Mouse (Mus musculus) midbrain, postnatal 0 days (tissue): ENCODE measurements around the gene Pygo1. TPM values are rescaled to one million over a fixed set of nuclear protein-coding genes. Genes with fewer than 3 reads are reported as not detected.

Experiments
- ATAC-seq: fragments of 200-750 bp; cut with Nextera tagmentation; 2 replicates; pipeline ENCODE4 v1.8.0; 2017; ENCODE audit warnings: moderate number of reproducible peaks, mild to moderate bottlenecking, moderate TSS enrichment, moderate library complexity; ENCODE audit not compliant: low FRiP score
- DNase-seq: peaks from one replicate; pipeline ENCODE4 v3.0.0-alpha.2; 2015; ENCODE audit warnings: low spot score
- H3K27ac ChIP-seq: fragments of 300-500 bp; sonication (generic); 2 replicates; pipeline ENCODE4 v1.5.1; 2014; ENCODE audit warnings: low read depth, mild to moderate bottlenecking, low read length, mixed read lengths
- H3K27me3 ChIP-seq: fragments of 300-500 bp; sonication (generic); 2 replicates; pipeline ENCODE4 v1.6.1; 2014; ENCODE audit warnings: low read length, control low read depth, mixed read lengths; ENCODE audit not compliant: insufficient read depth
- H3K36me3 ChIP-seq: fragments of 300-500 bp; sonication (generic); 2 replicates; pipeline ENCODE4 v1.6.1; 2014; ENCODE audit warnings: low read length, control low read depth, mixed read lengths; ENCODE audit not compliant: insufficient read depth
- H3K4me1 ChIP-seq: fragments of 300-500 bp; sonication (generic); 2 replicates; pipeline ENCODE4 v1.6.1; 2014; ENCODE audit warnings: mild to moderate bottlenecking, control low read depth, antibody characterized with exemption, low read length, mixed read lengths; ENCODE audit not compliant: insufficient read depth
- H3K4me2 ChIP-seq: fragments of 300-500 bp; sonication (generic); 2 replicates; pipeline ENCODE4 v1.6.1; 2014; ENCODE audit warnings: low read depth, mild to moderate bottlenecking, low read length, mixed read lengths; ENCODE audit not compliant: poor library complexity, severe bottlenecking
- H3K4me3 ChIP-seq: fragments of 300-500 bp; sonication (generic); 2 replicates; pipeline ENCODE4 v1.5.1; 2014; ENCODE audit warnings: low read depth, mild to moderate bottlenecking, low read length, moderate library complexity
- H3K9ac ChIP-seq: fragments of 300-500 bp; sonication (generic); replicated peaks from 2 replicates; pipeline ENCODE4 v1.6.1; 2014; ENCODE audit warnings: mild to moderate bottlenecking, low read length, moderate library complexity, mixed read lengths; ENCODE audit not compliant: poor library complexity, severe bottlenecking
- H3K9me3 ChIP-seq: fragments of 300-500 bp; sonication (generic); 2 replicates; pipeline ENCODE4 v1.6.1; 2016; ENCODE audit warnings: low read length, control low read depth
- CTCF ChIP-seq: IDR thresholded peaks from 2 replicates; pipeline ENCODE4 v1.5.1; 2016; ENCODE audit warnings: antibody characterized with exemption, mild to moderate bottlenecking
- WGBS: fragments of 180-500 bp; shearing (Covaris S2); extraction: QIAGEN DNeasy Blood & Tissue Kit; methylation state at CpG from one replicate; pipeline ENCODE4 v1.1.7; 2014; 5-methylcytosine and 5-hydroxymethylcytosine counted together
- polyA plus RNA-seq: library from polyadenylated mRNA; unstranded; fragments of >200 nt; fragmentation: Nextera tagmentation; extraction: Ambion mirVana; gene quantifications from 2 replicates; pipeline ENCODE4 v1.2.1, GENCODE M21; 2015
- total RNA-seq: library from RNA; depleted of rRNA; stranded (reverse); fragments of >200 nt; gene quantifications from 2 replicates; pipeline ENCODE4 v1.2.3, GENCODE M21; 2014

Gene Pygo1
- total and polyA plus RNA-seq, 2 experiments from 2014 or later, result 9.3 to 40.1 TPM

DNA sequence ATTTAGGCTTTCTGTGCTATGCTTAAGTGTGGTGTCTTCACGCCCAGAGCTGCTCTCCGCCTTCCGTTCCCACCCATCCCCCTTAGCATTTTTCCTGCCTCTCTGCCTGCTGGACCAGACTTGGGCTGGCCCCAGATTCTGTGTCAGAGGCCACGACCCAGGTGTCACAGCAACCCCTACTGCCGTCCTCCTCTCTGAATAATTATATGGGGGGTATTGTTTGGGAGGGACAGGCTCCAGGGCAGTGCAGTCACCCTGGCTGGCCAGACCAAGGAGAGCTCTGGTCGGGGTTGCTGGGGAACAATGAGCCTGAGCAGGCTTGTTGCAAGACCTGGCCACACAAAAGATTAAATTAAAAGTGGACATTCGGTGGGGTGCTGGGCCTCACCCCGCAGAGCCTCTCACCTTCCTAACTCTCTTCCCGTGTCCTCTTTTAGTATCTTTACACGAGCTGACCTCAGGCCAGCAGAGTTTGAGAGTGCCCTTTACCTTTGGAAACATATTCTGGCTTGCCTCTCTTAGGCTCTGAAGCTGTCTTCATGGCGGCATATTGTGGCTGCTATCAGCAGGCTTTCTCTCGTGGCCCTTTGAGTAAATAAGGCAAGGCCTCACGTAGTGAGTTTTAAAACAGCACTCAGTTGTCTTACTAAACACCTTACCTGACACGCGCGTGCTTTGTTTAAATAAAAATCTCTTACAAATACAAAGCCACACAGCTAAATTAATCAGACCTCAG, 45.1 kb upstream of the Pygo1 start:
- Histone ChIP-seq H3K27me3 (no peaks in the 10 kb centered on the region), H3K4me1 (0 out of 2 replicates have a peak, but pooled peaks cover 3% of the 10 kb centered on the region), H3K9ac (no peak overlapping the region), H3K9me3 (no peaks in the 10 kb centered on the region), H3K36me3 (no peaks in the 10 kb centered on the region), H3K27ac (no peak overlapping the region), H3K4me3 (no peak overlapping the region), H3K4me2 (no peak overlapping the region)
- ATAC-seq, result no peak
- no peak for DNase-seq
- TF ChIP-seq CTCF, result no peak
- WGBS, result 38% methylated on average over 16 of the region's 16 CpGs

DNA sequence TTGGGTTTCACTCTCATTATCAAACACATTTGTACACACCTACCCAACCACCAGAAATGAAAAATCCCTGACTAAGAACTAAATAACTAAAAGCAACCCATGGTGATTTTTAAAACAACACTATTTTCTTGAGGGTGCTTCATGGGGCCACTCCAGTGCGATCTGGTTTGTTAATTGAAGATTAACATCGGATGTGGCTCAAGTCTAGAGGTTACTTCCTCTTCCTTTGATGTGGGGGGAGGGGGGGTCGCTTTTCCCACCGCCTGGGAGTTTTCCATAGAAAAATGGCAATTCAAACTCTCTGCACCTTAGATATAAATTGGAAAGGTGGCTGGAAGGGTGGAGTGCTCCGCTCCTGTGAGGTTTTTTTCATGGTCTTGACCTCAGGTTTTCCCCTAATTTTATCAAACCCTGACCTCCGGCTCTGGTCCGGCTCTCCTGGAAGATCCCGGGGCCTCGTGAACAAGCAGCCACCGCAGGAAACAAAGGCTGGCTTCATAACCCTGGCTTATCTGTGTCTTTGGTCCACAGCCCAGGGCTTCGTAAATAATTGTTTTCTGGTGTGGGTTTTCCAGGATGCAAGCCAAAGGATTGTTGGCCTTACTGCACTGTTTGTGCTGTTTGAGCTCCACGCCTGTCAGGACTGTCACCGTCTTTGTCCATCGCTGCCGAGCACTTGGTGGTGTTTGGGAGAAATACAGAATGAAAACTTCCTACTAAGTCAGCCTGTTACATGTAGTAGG, 44.2 kb upstream of the Pygo1 start:
- no peaks in the 10 kb centered on the region for H3K27me3 ChIP-seq
- no peaks in the 10 kb centered on the region for H3K36me3 ChIP-seq
- no peak for TF ChIP-seq CTCF
- no peak overlapping the region for H3K4me2 ChIP-seq
- ATAC-seq (no peak), DNase-seq (peak; percentile 59)
- H3K4me3 ChIP-seq, result no peak overlapping the region
- 0 out of 2 replicates have a peak, but pooled peaks cover 3% of the 10 kb centered on the region for H3K4me1 ChIP-seq
- WGBS, result 17% methylated on average over 15 of the region's 15 CpGs
- H3K9me3 ChIP-seq, result no peaks in the 10 kb centered on the region
- no peak overlapping the region for H3K9ac ChIP-seq
- no peak overlapping the region for H3K27ac ChIP-seq

DNA sequence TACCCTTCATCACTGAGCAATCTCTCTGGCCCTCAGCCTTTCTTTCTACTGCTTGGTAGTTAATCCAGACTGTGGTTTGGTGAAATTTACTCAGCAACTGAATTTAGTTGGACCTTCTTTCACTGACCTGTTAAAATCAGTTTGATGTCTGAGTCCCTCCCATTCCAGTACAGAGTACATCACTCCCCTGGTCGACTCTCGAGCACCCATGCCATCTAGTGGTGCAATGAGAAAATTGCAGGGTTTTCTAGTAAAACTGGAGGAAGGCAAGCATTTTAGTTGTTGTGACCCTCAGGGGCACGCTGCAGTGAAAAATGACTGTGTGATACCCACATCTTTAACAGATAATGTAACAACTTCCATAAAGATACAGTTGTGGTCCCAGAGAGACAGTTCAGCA, 41.5 kb upstream of the Pygo1 start:
- 0 out of 2 replicates have a peak, but pooled peaks cover 3% of the 10 kb centered on the region for H3K4me1 ChIP-seq
- TF ChIP-seq CTCF, result peak; percentile 95

DNA sequence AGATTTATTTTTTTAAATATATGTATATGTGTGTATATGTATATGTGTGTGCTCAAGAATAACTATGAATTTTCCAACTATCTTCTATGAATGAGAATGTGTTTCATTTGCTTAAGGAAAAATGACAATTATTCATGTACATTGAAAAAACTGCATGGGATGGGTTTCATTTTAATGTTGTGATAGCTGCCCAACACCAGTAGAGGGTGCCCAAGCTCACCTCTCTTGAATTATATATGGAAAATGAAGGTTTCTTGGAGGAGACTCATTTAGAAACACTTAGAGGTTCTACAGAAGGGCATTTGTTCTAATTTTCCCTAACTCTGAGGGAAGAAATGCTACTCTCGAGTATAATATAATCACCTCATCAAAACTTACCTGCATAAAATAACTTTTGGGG, 35.7 kb upstream of the Pygo1 start:
- TF ChIP-seq CTCF, result peak; percentile 76
- no peak for ATAC-seq
- H3K4me2 ChIP-seq, result no peak overlapping the region

More for the DNA sequence above, 41.5 kb upstream of the Pygo1 start:
- no peaks in the 10 kb centered on the region for H3K9me3 ChIP-seq
- H3K9ac ChIP-seq, result no peak overlapping the region
- 18% methylated on average over 3 of the region's 3 CpGs for WGBS
- H3K4me3 ChIP-seq, result no peak overlapping the region
- no peaks in the 10 kb centered on the region for H3K27me3 ChIP-seq
- peak; percentile 70 for ATAC-seq
- H3K4me2 ChIP-seq, result no peak overlapping the region
- no peak overlapping the region for H3K27ac ChIP-seq
- H3K36me3 ChIP-seq, result no peaks in the 10 kb centered on the region
- peak; percentile 80 for DNase-seq

DNA sequence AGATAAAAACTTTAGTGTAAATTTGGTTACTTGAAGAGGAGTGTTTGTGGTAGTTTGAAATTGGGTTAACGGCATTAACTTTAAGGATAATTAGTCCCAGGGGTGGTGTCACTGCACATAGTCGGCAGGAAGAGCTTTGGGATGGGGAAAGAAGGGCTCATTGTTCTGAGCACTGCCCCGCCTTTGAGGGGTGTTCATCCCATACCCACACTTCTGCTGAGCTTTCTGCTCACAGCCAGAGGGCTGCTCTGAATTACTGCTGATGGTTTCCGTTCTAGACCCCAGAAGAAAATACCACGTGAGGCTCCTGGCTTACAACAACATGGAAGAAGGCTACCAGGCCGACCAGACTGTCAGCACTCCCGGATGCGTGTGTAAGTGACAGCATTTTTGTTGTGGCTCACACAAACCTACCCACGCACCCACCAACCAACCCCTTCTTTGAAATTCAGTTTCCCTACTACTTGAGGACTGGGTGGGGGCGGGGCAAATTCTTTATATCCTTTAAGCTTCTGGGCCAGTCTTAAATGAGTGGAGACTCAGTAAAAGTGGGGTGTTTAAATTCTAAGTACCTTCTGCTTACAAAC, 34.9 kb upstream of the Pygo1 start:
- Histone ChIP-seq H3K4me3 (no peak overlapping the region), H3K27ac (no peak overlapping the region), H3K36me3 (no peaks in the 10 kb centered on the region), H3K27me3 (no peaks in the 10 kb centered on the region), H3K9me3 (no peaks in the 10 kb centered on the region), H3K9ac (no peak overlapping the region), H3K4me2 (no peak overlapping the region), H3K4me1 (no peaks in the 10 kb centered on the region)
- no peak for DNase-seq
- ATAC-seq, result no peak
- TF ChIP-seq CTCF, result no peak
- WGBS, result 81% methylated on average over 10 of the region's 10 CpGs

More for the DNA sequence above, 35.7 kb upstream of the Pygo1 start:
- no peaks in the 10 kb centered on the region for H3K9me3 ChIP-seq
- no peak overlapping the region for H3K4me3 ChIP-seq
- H3K36me3 ChIP-seq, result no peaks in the 10 kb centered on the region
- no peaks in the 10 kb centered on the region for H3K4me1 ChIP-seq
- DNase-seq, result peak; percentile 54
- no peak overlapping the region for H3K27ac ChIP-seq
- no peak overlapping the region for H3K9ac ChIP-seq
- 97% methylated on average over 1 of the region's 1 CpGs for WGBS
- H3K27me3 ChIP-seq, result no peaks in the 10 kb centered on the region

DNA sequence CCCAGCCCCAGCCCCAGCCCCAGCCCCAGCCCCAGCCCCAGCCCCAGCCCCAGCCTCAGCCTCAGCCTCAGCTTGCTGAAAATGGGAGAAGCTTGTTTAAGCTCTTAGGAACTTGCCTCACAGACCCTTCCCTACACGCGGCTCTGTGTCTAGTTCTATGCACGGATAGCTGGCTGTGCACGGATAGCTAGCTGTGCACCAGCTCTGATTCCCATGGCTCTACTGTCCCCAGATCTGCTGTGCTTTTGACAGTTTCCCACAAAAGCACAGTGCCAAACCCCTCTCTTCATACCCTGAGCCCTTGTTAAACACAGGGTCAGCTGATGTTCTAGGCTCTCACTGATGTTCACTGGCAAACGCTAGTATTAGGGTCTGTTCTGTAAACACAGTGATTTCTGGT, 32.7 kb upstream of the Pygo1 start:
- 93% methylated on average over 5 of the region's 5 CpGs for WGBS
- Histone ChIP-seq H3K27me3 (no peaks in the 10 kb centered on the region), H3K9me3 (no peaks in the 10 kb centered on the region), H3K4me1 (no peaks in the 10 kb centered on the region), H3K27ac (no peak overlapping the region), H3K36me3 (no peaks in the 10 kb centered on the region), H3K9ac (no peak overlapping the region), H3K4me2 (no peak overlapping the region), H3K4me3 (no peak overlapping the region)
- DNase-seq, result no peak
- no peak for TF ChIP-seq CTCF
- ATAC-seq, result no peak
